Mouse (Mus musculus): ENCODE data around the gene Mkks. TPM values are rescaled to one million over a fixed set of nuclear protein-coding genes. Genes with fewer than 3 reads are reported as not detected.
A peak's percentile ranks its signal among the peaks of the same experiment; 100 is the strongest.

Gene Mkks
- 22.7 and 24.1 TPM in 2 replicates for polyA plus RNA-seq (2015; fragmentation: Nextera tagmentation; extraction: Ambion mirVana)

- Histone ChIP-seq H3K27ac (ENCODE audit: low read length) (peak within 1 kb of the TSS; percentile 97), H3K36me3 (ENCODE audit: control insufficient read depth, insufficient read depth) (no peaks in the 10 kb centered on the region; the same call in 1 of the 2 replicates), H3K9me3 (replicated peaks; ENCODE audit: control insufficient read depth, low read length) (no peaks in the 10 kb centered on the region), H3K27me3 (ENCODE audit: control insufficient read depth, insufficient read depth, low read length) (no peaks in the 10 kb centered on the region), H3K4me1 (ENCODE audit: control insufficient read depth, insufficient read depth, low read length) (peaks cover 13% of the 10 kb centered on the region; the same call in 1 of the 2 replicates), H3K9ac (ENCODE audit: low read length) (peak within 1 kb of the TSS; percentile 91), H3K4me3 (ENCODE audit: low read length) (peak within 1 kb of the TSS; percentile 83), H3K4me2 (ENCODE audit: low read depth, low read length) (peak within 1 kb of the TSS; percentile 64)
- ATAC-seq (replicated peaks; ENCODE audit: extremely low read depth, insufficient read depth, low FRiP score): peak; percentile 97
- under 1% methylated on average over 49 of the region's 49 CpGs for WGBS
Observed at GRCm38 (mm10) chr2:136891068-136891950, at the start of gene Mkks, which contains the start of the genes Slx4ip and AL731706.1. Gene Mkks, minus strand, starts transcription at chr2:136891389. Gene Slx4ip, plus strand, starts transcription at chr2:136891218. Gene AL731706.1, minus strand, starts transcription at chr2:136891389.

DNA sequence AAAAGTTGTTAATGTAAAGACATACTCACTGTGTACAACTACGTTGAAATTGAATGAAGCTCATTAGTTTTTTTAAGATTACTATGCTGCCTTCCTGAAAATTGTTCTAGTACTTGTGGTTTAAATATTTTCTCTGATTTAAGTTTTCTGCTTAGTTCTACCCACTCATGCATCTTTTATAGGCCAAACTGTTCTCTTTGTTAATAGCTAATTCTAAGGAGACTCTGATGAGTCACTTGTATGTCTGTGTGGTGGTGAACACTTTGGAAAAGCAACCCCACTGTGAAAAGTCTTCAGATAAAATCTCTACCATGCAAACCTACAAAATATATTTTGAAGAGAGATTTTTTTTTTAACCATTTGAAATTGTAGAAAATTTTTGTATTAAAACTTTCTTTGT, 47.1 kb upstream of the Mkks start:
- WGBS: 85% methylated on average over 1 of the region's 1 CpGs
- H3K27me3 ChIP-seq (ENCODE audit: control insufficient read depth, insufficient read depth, low read length): no peaks in the 10 kb centered on the region
- ATAC-seq (replicated peaks; ENCODE audit: extremely low read depth, insufficient read depth, low FRiP score): no peak

DNA sequence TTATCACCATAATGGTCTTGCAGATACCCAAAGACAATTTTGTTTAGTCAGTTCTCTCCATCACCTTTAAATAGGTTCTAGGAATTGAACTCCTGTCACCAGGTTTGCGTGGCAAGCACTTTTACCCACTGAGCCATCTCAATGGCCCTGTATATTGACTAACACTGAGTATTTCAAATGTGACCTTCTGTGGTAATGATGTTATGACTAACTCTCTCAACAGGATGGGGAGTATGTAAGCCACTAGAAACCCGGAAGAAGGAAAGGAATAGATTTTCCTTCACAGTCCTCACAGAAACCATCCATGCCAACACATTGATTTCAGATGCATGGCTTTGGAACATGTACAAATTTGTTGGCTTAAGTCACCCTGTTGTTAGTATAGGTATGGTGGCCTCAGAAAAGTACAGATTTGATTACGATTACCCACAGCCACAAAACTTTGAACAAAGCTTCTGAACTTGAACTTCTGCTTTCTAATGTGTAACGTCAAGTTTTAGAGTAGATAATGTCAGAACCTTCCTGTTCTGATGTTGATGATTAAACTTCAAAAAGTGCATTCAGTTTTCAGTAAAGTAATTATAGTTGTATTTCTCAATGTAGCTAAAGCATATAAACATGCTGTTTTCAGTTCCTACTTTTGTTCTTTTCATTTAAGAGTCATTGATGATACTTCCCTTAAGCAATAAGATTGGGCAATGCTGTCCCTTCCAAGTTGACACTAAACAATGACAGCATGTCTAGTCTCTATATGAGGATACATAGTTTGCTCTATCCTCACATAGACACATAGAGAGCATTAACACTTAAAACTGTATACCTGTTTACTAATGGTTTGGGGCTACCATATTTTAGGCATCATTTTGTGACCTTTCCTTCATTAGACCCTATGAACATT, 45.5 kb upstream of the Mkks start:
- Histone ChIP-seq H3K4me2 (ENCODE audit: low read depth, low read length) (no peak overlapping the region), H3K9me3 (replicated peaks; ENCODE audit: control insufficient read depth, low read length) (no peaks in the 10 kb centered on the region), H3K27ac (ENCODE audit: low read length) (no peak overlapping the region), H3K27me3 (ENCODE audit: control insufficient read depth, insufficient read depth, low read length) (no peaks in the 10 kb centered on the region), H3K4me1 (ENCODE audit: control insufficient read depth, insufficient read depth, low read length) (no peaks in the 10 kb centered on the region), H3K4me3 (ENCODE audit: low read length) (no peak overlapping the region), H3K9ac (ENCODE audit: low read length) (no peak overlapping the region), H3K36me3 (ENCODE audit: control insufficient read depth, insufficient read depth) (no peaks in the 10 kb centered on the region)
- 84% methylated on average over 4 of the region's 4 CpGs for WGBS
- no peak for ATAC-seq (replicated peaks; ENCODE audit: extremely low read depth, insufficient read depth, low FRiP score)

More for the DNA sequence above, 47.1 kb upstream of the Mkks start:
- H3K4me3 ChIP-seq (ENCODE audit: low read length): no peak overlapping the region
- H3K4me2 ChIP-seq (ENCODE audit: low read depth, low read length): no peak overlapping the region
- no peaks in the 10 kb centered on the region for H3K36me3 ChIP-seq (ENCODE audit: control insufficient read depth, insufficient read depth)
- H3K4me1 ChIP-seq (ENCODE audit: control insufficient read depth, insufficient read depth, low read length): no peaks in the 10 kb centered on the region
- H3K9me3 ChIP-seq (replicated peaks; ENCODE audit: control insufficient read depth, low read length): no peaks in the 10 kb centered on the region
- H3K27ac ChIP-seq (ENCODE audit: low read length): no peak overlapping the region
- no peak overlapping the region for H3K9ac ChIP-seq (ENCODE audit: low read length)

DNA sequence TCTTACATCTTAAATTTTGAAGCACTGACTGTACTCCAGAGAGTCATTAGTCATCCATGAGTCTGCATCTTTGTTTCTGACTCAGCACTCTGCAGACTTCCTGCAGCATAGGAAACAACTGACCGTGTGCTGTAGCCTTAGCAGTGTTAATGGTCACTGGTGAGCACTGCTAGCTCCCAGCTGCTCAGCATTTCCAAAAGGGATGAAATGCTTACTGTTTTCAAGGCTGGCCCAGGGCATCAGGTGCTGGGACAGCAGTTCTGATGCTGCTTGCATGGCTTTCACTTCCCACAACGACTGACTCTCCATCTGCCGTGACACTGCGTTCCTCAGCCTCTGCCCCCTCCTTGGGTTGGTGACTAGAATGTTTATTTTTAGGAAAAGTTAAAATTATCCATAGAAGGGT, 29.8 kb upstream of the Mkks start:
- H3K27ac ChIP-seq (ENCODE audit: low read length): no peak overlapping the region
- no peaks in the 10 kb centered on the region for H3K27me3 ChIP-seq (ENCODE audit: control insufficient read depth, insufficient read depth, low read length)
- ATAC-seq (replicated peaks; ENCODE audit: extremely low read depth, insufficient read depth, low FRiP score): peak; percentile 23; the same call in 1 of the 2 replicates
- H3K4me2 ChIP-seq (ENCODE audit: low read depth, low read length): no peak overlapping the region
- peaks cover 10% of the 10 kb centered on the region for H3K4me1 ChIP-seq (ENCODE audit: control insufficient read depth, insufficient read depth, low read length)
- H3K9me3 ChIP-seq (replicated peaks; ENCODE audit: control insufficient read depth, low read length): no peaks in the 10 kb centered on the region
- no peak overlapping the region for H3K9ac ChIP-seq (ENCODE audit: low read length)
- no peaks in the 10 kb centered on the region for H3K36me3 ChIP-seq (ENCODE audit: control insufficient read depth, insufficient read depth)
- no peak overlapping the region for H3K4me3 ChIP-seq (ENCODE audit: low read length)
- 42% methylated on average over 4 of the region's 4 CpGs for WGBS

- ATAC-seq (replicated peaks; ENCODE audit: extremely low read depth, insufficient read depth, low FRiP score): no peak
- Histone ChIP-seq H3K9ac (ENCODE audit: low read length) (no peak overlapping the region), H3K9me3 (replicated peaks; ENCODE audit: control insufficient read depth, low read length) (no peaks in the 10 kb centered on the region), H3K27me3 (ENCODE audit: control insufficient read depth, insufficient read depth, low read length) (no peaks in the 10 kb centered on the region), H3K36me3 (ENCODE audit: control insufficient read depth, insufficient read depth) (no peaks in the 10 kb centered on the region), H3K27ac (ENCODE audit: low read length) (no peak overlapping the region), H3K4me2 (ENCODE audit: low read depth, low read length) (no peak overlapping the region), H3K4me1 (ENCODE audit: control insufficient read depth, insufficient read depth, low read length) (peaks cover 10% of the 10 kb centered on the region), H3K4me3 (ENCODE audit: low read length) (no peak overlapping the region)
- 51% methylated on average over 3 of the region's 3 CpGs for WGBS
Observed at GRCm38 (mm10) chr2:136920257-136920993, 29.2 kb upstream of the Mkks start.

DNA sequence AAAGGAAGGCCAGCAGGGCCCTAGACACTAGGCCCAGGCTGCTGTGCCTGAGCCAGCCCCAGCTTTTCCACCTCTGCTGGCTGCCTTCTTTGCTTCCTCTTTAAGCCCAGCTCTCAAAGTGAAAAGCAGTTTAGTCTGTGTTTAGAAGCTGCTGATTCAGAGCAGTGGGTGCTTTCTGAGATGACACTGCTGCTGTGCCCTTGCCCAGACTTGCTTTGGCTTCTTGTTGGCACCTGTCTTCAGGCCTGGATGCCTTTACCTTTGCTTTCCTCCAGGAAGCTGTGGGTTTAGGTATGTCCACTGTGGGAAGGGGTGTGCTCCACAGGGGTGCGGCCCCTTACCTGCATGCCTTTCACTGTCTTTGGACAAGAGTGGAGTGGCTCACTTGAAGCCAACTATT, 28.2 kb upstream of the Mkks start:
- ATAC-seq (replicated peaks; ENCODE audit: extremely low read depth, insufficient read depth, low FRiP score): no peak
- WGBS: 92% methylated on average over 1 of the region's 1 CpGs
- no peaks in the 10 kb centered on the region for H3K9me3 ChIP-seq (replicated peaks; ENCODE audit: control insufficient read depth, low read length)
- no peak overlapping the region for H3K27ac ChIP-seq (ENCODE audit: low read length)
- no peak overlapping the region for H3K9ac ChIP-seq (ENCODE audit: low read length)
- H3K4me1 ChIP-seq (ENCODE audit: control insufficient read depth, insufficient read depth, low read length): peaks cover 10% of the 10 kb centered on the region
- no peaks in the 10 kb centered on the region for H3K36me3 ChIP-seq (ENCODE audit: control insufficient read depth, insufficient read depth)
- H3K4me3 ChIP-seq (ENCODE audit: low read length): no peak overlapping the region
- H3K4me2 ChIP-seq (ENCODE audit: low read depth, low read length): no peak overlapping the region
- H3K27me3 ChIP-seq (ENCODE audit: control insufficient read depth, insufficient read depth, low read length): no peaks in the 10 kb centered on the region

DNA sequence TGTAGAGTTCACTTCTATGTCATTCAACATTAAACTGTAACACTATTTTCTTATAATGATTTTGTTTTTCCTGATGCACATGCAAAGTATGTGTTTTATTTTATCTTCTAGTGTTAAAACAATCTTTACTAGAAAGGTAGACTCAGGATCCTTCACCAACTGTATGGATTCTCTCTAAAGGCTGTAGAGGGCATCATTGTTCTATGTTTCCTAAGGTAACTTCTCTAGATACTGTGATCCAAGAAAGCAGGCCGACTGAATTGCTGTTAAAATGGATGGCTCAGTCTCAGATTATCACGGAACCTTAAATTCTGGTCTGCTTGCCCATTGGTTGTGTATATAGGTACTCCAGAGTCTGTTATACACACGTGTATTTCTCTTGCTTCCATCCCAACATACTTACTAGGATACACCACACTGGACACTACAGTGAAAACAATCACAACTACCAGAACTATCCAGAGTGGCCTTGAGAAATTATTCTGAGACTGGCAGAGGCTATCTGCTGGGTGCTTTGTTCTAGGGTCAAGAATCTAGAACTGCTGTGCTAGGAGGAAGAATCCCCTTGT, 23.2 kb upstream of the Mkks start:
- ATAC-seq (replicated peaks; ENCODE audit: extremely low read depth, insufficient read depth, low FRiP score): 0 out of 2 replicates have a peak, but pooled peaks have one; percentile 42

DNA sequence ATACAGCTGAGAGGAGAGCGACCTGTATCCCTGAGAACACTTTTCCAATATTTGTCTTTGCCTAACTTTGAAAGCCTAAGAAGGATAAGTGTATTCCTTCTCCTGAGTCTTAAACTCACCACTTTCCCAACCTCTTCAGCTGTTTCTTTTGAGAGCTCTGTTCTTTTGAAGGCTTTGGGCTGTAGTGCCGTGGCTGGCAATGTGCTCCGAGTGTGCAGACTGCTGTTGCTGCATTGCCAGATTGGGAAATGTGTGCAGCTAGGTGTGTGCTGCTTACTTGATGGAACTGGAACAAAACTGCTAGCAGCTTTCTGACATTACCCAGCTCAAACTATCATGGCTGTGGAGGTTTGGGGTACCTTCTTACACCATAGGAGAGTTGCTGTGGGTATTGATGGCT, 21.8 kb upstream of the Mkks start:
- no peaks in the 10 kb centered on the region for H3K9me3 ChIP-seq (replicated peaks; ENCODE audit: control insufficient read depth, low read length)
- no peaks in the 10 kb centered on the region for H3K27me3 ChIP-seq (ENCODE audit: control insufficient read depth, insufficient read depth, low read length)
- peaks cover 10% of the 10 kb centered on the region for H3K4me1 ChIP-seq (ENCODE audit: control insufficient read depth, insufficient read depth, low read length)
- WGBS: 80% methylated on average over 3 of the region's 3 CpGs
- ATAC-seq (replicated peaks; ENCODE audit: extremely low read depth, insufficient read depth, low FRiP score): no peak
- H3K27ac ChIP-seq (ENCODE audit: low read length): no peak overlapping the region
- no peak overlapping the region for H3K9ac ChIP-seq (ENCODE audit: low read length)
- no peak overlapping the region for H3K4me3 ChIP-seq (ENCODE audit: low read length)
- H3K36me3 ChIP-seq (ENCODE audit: control insufficient read depth, insufficient read depth): no peaks in the 10 kb centered on the region
- no peak overlapping the region for H3K4me2 ChIP-seq (ENCODE audit: low read depth, low read length)

More for the DNA sequence above, 23.2 kb upstream of the Mkks start:
- no peaks in the 10 kb centered on the region for H3K9me3 ChIP-seq (replicated peaks; ENCODE audit: control insufficient read depth, low read length)
- H3K4me3 ChIP-seq (ENCODE audit: low read length): no peak overlapping the region
- no peaks in the 10 kb centered on the region for H3K36me3 ChIP-seq (ENCODE audit: control insufficient read depth, insufficient read depth)
- H3K9ac ChIP-seq (ENCODE audit: low read length): no peak overlapping the region
- no peak overlapping the region for H3K27ac ChIP-seq (ENCODE audit: low read length)
- no peaks in the 10 kb centered on the region for H3K27me3 ChIP-seq (ENCODE audit: control insufficient read depth, insufficient read depth, low read length)
- H3K4me2 ChIP-seq (ENCODE audit: low read depth, low read length): no peak overlapping the region
- WGBS: 34% methylated on average over 3 of the region's 3 CpGs
- peaks cover 10% of the 10 kb centered on the region for H3K4me1 ChIP-seq (ENCODE audit: control insufficient read depth, insufficient read depth, low read length)

Data from heart, embryonic 16.5 days (tissue).